In genomic region chr1:189007980-189008324, GRCm38 (mm10) we compare ENCODE assay signal across 8 mouse cellular contexts. TPM values are rescaled to one million over a fixed set of nuclear protein-coding genes. Genes with fewer than 3 reads are reported as not detected.
DNase-seq lines count a peak whose midpoint lies in the region; ATAC-seq and TF ChIP-seq lines count a peak whose summit lies in the region.

No protein-coding gene starts in this region.

- peak overlapping the region; percentile 92 for H3K4me2 ChIP-seq in embryonic facial prominence, embryonic 13.5 days
- H3K4me2 ChIP-seq in intestine, embryonic 16.5 days (ENCODE audit: low read depth, low read length): peak overlapping the region; percentile 89
- peak overlapping the region; percentile 96 for H3K4me2 ChIP-seq in neural tube, embryonic 13.5 days

- 46% methylated on average over 7 of the region's 7 CpGs for WGBS in embryonic facial prominence, embryonic 13.5 days
- WGBS in intestine, embryonic 16.5 days: 46% methylated on average over 7 of the region's 7 CpGs
- WGBS in neural tube, embryonic 13.5 days: 46% methylated on average over 7 of the region's 7 CpGs

- no peak for DNase-seq in layer of hippocampus, adult 2 months (ENCODE audit: low spot score in 2 of 2)
- no peak for DNase-seq in layer of hippocampus, postnatal 14 days (ENCODE audit: low spot score in 2 of 2)
- DNase-seq in spleen, adult 12 weeks (ENCODE audit: low spot score): no peak
- no peak for DNase-seq in thymus, postnatal 14 days
- no peak for DNase-seq in adipocyte (ENCODE audit: low spot score)

- H3K4me3 ChIP-seq in layer of hippocampus, adult 2 months: peak overlapping the region; percentile 93
- H3K4me3 ChIP-seq in embryonic facial prominence, embryonic 13.5 days: peak overlapping the region; percentile 98
- peak overlapping the region; percentile 94 for H3K4me3 ChIP-seq in intestine, embryonic 16.5 days (ENCODE audit: low read length)
- H3K4me3 ChIP-seq in neural tube, embryonic 13.5 days: peak overlapping the region; percentile 99

- peaks cover 29% of the 10 kb centered on the region for H3K4me1 ChIP-seq in embryonic facial prominence, embryonic 13.5 days
- H3K4me1 ChIP-seq in intestine, embryonic 16.5 days (ENCODE audit: control insufficient read depth, insufficient read depth, low read length): peaks cover 20% of the 10 kb centered on the region
- peaks cover 31% of the 10 kb centered on the region for H3K4me1 ChIP-seq in neural tube, embryonic 13.5 days (replicated peaks)

- peak; percentile 17 for TF ChIP-seq CTCF in layer of hippocampus, adult 2 months (conservative IDR thresholded peaks at IDR 0.05)

- no peaks in the 10 kb centered on the region; the same call in 1 of the 2 replicates for H3K27me3 ChIP-seq in embryonic facial prominence, embryonic 13.5 days
- H3K27me3 ChIP-seq in intestine, embryonic 16.5 days (replicated peaks; ENCODE audit: control insufficient read depth, insufficient read depth, low read length): no peaks in the 10 kb centered on the region
- peaks cover 8% of the 10 kb centered on the region for H3K27me3 ChIP-seq in neural tube, embryonic 13.5 days

- H3K9ac ChIP-seq in embryonic facial prominence, embryonic 13.5 days: no peak overlapping the region
- H3K9ac ChIP-seq in intestine, embryonic 16.5 days (ENCODE audit: low read depth, low read length): no peak overlapping the region
- 0 out of 2 replicates have a peak overlapping the region, but pooled peaks have one; percentile 9 for H3K9ac ChIP-seq in neural tube, embryonic 13.5 days

- H3K36me3 ChIP-seq in embryonic facial prominence, embryonic 13.5 days: peaks cover 6% of the 10 kb centered on the region; the same call in 1 of the 2 replicates
- H3K36me3 ChIP-seq in intestine, embryonic 16.5 days (ENCODE audit: control insufficient read depth, insufficient read depth, low read length): no peaks in the 10 kb centered on the region
- H3K36me3 ChIP-seq in neural tube, embryonic 13.5 days: no peaks in the 10 kb centered on the region

- H3K9me3 ChIP-seq in embryonic facial prominence, embryonic 13.5 days: no peaks in the 10 kb centered on the region
- H3K9me3 ChIP-seq in intestine, embryonic 16.5 days (ENCODE audit: control insufficient read depth, low read length): no peaks in the 10 kb centered on the region
- H3K9me3 ChIP-seq in neural tube, embryonic 13.5 days: no peaks in the 10 kb centered on the region

- ATAC-seq in embryonic facial prominence, embryonic 13.5 days (ENCODE audit: insufficient number of reproducible peaks, insufficient read depth, low FRiP score, low TSS enrichment, low read depth): peak; percentile 41
- peak; percentile 59 for ATAC-seq in intestine, embryonic 16.5 days
- ATAC-seq in neural tube, embryonic 13.5 days (ENCODE audit: low read depth): no peak; the same call in 1 of the 2 replicates

- H3K27ac ChIP-seq in layer of hippocampus, adult 2 months: peak overlapping the region; percentile 89
- H3K27ac ChIP-seq in embryonic facial prominence, embryonic 13.5 days: no peak overlapping the region
- no peak overlapping the region for H3K27ac ChIP-seq in intestine, embryonic 16.5 days (ENCODE audit: low read length)
- no peak overlapping the region for H3K27ac ChIP-seq in neural tube, embryonic 13.5 days (replicated peaks)

RNA-seq across cellular contexts. Expression of gene Kctd3, which starts 0.3 kb away (rescaled TPM):
- total RNA-seq in layer of hippocampus, adult 2 months (2021): 10 to 100 TPM; 83.9 to 84.8 TPM
- 100 to 1,000 TPM; 103 to 109 TPM for total RNA-seq in layer of hippocampus, postnatal 14 days (2021)
- 34.6 and 34.9 TPM in 2 replicates for polyA plus RNA-seq in embryonic facial prominence, embryonic 13.5 days (2015; fragmentation: Nextera tagmentation; extraction: Ambion mirVana)
- polyA plus RNA-seq in intestine, embryonic 16.5 days (2015; fragmentation: Nextera tagmentation; extraction: Ambion mirVana): 17.9 and 18.3 TPM in 2 replicates
- 38.0 and 38.5 TPM in 2 replicates for polyA plus RNA-seq in neural tube, embryonic 13.5 days (2015; fragmentation: Nextera tagmentation; extraction: Ambion mirVana)
